Mouse (Mus musculus) layer of hippocampus, postnatal 10 days (tissue): ENCODE data around the gene Echs1. TPM values are rescaled to one million over a fixed set of nuclear protein-coding genes. Genes with fewer than 3 reads are reported as not detected.
A peak's percentile ranks its signal among the peaks of the same experiment; 100 is the strongest.
"Not testable (repeated sequence)": the region's sequence is repeated elsewhere in the genome, so short reads cannot be mapped to it uniquely, and the experiment has no call there.

ENCODE experiments used
- DNase-seq, 2 experiments: peaks; one replicate each; pipeline ENCODE4 v3.0.0; 2021; ENCODE audit warnings: low spot score in 2 of 2
- long read RNA-seq: library from polyadenylated mRNA; stranded (forward); transcript quantifications from one replicate; pipeline ENCODE4 v2.0.0, GENCODE M21; 2023
- total RNA-seq, 2 experiments: library from RNA; stranded (reverse); gene quantifications; 2 replicates each; pipeline ENCODE4 v1.2.3; 2021

Gene Echs1
- total RNA-seq = 10 to 100 TPM; 63.4 to 67.1 TPM
- long read RNA-seq, transcript Echs1-201 (8 exons, 1,557 nt) = major isoform, 92 of 99 reads
- long read RNA-seq, partial matches to known transcripts = 4 of 99 reads
- long read RNA-seq, other reads (novel, unspliced or antisense) = 3 of 99 reads

GRCm38 (mm10) chr7:140116329-140117054, at the start of gene Echs1:
TSS of gene Echs1 (minus strand) at chr7:140116476.
- DNase-seq = peak; percentile 78 to 83

GRCm38 (mm10) chr7:140164664-140165063, 48.4 kb upstream of the Echs1 start, which contains the start of gene Olfr522:
TSS of gene Olfr522 (minus strand) at chr7:140164764.
- DNase-seq = no peak

GRCm38 (mm10) chr7:140160363-140160762, 44.1 kb upstream of the Echs1 start:
- no peak for DNase-seq

GRCm38 (mm10) chr7:140154218-140154927, 38.1 kb upstream of the Echs1 start, which contains the start of gene Sprn:
TSS of gene Sprn (minus strand) at chr7:140154877.
- DNase-seq = peak; percentile 66 to 74

GRCm38 (mm10) chr7:140153829-140154217, 37.5 kb upstream of the Echs1 start:
- no peak for DNase-seq

GRCm38 (mm10) chr7:140153383-140153782, 37.1 kb upstream of the Echs1 start:
- peak; percentile 64 to 67 for DNase-seq

GRCm38 (mm10) chr7:140144550-140144949, 28.3 kb upstream of the Echs1 start:
- DNase-seq = no peak

GRCm38 (mm10) chr7:140141350-140141749, 25.1 kb upstream of the Echs1 start:
- DNase-seq = peak; percentile 54 to 68

- DNase-seq = no peak
These were observed 21.7 kb upstream of the Echs1 start for GRCm38 (mm10) chr7:140138021-140138310.

- peak; percentile 98 to 99 for DNase-seq
These were observed 21.1 kb upstream of the Echs1 start, which contains the start of gene Mtg1 for GRCm38 (mm10) chr7:140137135-140138020. TSS of gene Mtg1 (plus strand) at chr7:140137564.

- DNase-seq = no peak
These were observed 19.0 kb upstream of the Echs1 start for GRCm38 (mm10) chr7:140135106-140135770.

GRCm38 (mm10) chr7:140134033-140134432, 17.8 kb upstream of the Echs1 start:
- not testable (repeated sequence) for DNase-seq

GRCm38 (mm10) chr7:140132184-140132583, 15.9 kb upstream of the Echs1 start:
- DNase-seq = not testable (repeated sequence)

- no peak for DNase-seq
These were observed 11.6 kb upstream of the Echs1 start for GRCm38 (mm10) chr7:140127911-140128310.

- no peak for DNase-seq
These were observed 10.7 kb upstream of the Echs1 start for GRCm38 (mm10) chr7:140126934-140127333.

GRCm38 (mm10) chr7:140126022-140126350, 9.7 kb upstream of the Echs1 start:
- no peak for DNase-seq

- peak; percentile 81 to 88 for DNase-seq
These were observed 9.2 kb upstream of the Echs1 start for GRCm38 (mm10) chr7:140125278-140126021.

- DNase-seq = no peak
These were observed 8.1 kb upstream of the Echs1 start for GRCm38 (mm10) chr7:140124382-140124781.

GRCm38 (mm10) chr7:140122765-140123164, 6.5 kb upstream of the Echs1 start:
- DNase-seq = no peak

- DNase-seq = no peak
These were observed 5.1 kb upstream of the Echs1 start for GRCm38 (mm10) chr7:140121338-140121910.
